Mouse (Mus musculus) mouse embryonic stem cell (cell line): Measurements from ENCODE around the gene Hpca.

Source experiments
- in situ Hi-C, 2 experiments: fragments of 300-500 bp; cut with MboI; formaldehyde crosslinking; loops; 1 replicate in 1 of 2; 3 replicates in 1 of 2; pipeline ENCODE4 v1.14.3; 2019 to 2020; ENCODE audit warnings: low sequenced_read_pairs in 2 of 2, low pct_unique_long_range_greater_than_20kb in 1 of 2, mixed read lengths in 1 of 2; ENCODE audit not compliant: unreplicated experiment in 1 of 2

Hpca gene

DNA sequence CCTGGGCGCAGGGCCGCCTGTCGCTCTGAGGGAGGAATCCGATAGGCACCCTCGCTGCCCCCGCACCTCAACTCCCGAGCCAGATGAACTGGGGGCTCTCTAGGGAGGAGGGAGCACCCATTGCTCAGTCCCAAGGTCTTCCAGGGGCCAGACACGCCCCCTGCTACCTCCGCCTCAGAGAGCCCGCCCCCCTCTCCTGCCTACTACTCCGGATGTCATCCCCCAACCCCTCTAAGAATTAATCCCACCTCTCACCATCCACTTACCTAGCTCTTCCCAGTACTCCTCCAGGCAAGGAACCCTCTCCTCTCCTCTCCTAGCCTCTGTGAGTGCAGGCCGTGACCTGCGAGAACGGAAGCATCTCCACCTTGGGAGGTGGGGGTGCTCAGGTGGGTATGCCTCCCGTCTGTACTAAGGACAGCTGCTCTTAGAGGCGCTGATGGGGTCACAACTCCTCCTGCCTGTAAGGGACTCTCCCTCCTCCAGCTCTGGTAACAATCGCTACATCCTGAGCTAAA, at the start of gene Hpca:
Hpca (minus strand) TSS at position 468 of the 518 bp plus-strand sequence.
- in situ Hi-C loops = loop anchor here in 1 of 2 experiments (10.0 kb wide), 1 partner anchor 153 kb away; no protein-coding TSS in a partner anchor

DNA sequence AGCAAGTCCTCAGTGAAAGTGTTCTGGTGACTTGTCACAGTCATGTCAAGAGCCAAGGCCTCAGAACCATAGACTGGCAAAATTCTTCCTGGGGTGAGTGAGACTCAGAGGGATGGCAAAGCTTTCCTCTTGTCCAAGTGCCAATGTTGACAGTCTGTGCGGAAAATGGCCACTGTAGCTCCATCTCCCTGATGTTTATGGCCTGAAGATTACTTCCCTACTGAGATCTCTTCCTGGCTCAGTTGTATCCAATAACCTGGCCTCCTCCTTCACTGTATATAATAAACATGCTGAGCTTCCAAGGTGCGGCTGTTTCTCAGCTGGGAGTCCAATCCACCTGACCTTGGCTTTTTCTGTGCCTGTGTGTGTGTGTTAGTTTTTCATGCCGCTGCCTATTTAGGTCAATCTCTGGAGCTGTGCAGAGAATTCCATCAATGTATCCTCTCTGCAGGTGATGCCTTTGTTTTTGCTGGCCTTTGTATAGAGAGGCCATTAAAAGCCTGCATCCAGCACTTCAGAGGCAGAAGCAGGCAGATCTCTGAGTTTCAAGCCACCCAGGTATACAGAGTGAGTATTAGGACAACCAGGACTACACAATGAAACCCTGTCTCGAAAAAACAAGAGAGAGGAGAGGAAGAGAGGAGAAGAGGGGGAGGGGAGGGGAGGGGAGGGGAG, 39.9 kb upstream of the Hpca start:
- in situ Hi-C loops = no loop called here

DNA sequence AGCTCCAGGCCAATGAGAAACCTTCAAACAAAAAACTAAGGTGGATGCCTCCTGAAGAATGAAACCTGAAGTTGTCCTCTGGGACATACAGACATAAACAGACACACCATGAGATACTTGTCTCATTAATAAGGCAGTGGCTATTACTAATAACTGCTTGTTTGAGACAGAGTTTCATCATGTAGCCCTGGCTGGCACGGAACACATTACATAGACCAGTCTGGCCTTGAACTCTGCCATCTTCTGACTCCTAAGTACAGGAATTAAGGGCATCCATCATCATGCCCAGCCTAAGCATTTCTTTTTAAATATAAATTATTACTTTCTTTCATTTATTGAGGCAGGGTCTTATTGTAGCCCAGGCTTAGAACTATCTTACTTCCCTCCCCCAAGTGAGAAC, 39.2 kb upstream of the Hpca start:
- in situ Hi-C loops = no loop called here

DNA sequence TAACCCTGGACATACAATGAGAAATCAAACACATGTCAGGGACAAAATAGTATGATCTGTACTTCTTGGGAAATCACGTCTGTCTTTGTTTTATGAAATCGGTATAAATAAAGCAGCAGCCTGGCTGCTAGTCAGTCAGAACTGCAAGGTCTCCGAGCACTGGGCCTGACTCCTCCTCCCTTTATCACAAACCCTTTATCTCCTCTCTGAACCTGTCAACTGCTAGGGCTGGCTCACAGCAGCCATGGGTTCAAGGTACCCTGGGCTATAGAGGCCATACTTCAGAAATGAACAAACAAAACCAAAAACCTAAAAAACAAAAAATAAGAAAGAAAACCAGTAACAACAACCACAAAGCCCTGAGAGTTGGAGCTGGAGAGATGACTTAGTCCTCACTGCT, 36.7 kb upstream of the Hpca start:
- in situ Hi-C loops = no loop called here

DNA sequence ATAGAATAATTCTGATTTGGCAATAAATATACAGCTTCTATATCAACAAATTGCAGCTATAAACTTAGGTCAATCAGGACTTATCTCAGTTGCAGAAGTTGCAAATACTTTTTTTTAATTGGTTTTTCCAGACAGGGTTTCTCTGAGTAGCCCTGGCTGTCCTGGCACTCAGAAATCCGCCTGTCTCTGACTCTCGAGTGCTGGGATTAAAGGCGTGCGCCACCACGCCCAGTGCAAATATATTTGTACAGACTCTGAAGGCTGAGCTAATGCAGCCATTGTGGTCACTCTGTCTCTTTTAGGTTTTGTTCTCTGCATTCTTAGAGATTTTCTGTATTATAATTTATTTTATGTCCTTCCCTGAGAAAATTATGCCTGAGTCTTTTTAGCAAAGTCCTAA, 35.7 kb upstream of the Hpca start:
- in situ Hi-C loops = no loop called here

DNA sequence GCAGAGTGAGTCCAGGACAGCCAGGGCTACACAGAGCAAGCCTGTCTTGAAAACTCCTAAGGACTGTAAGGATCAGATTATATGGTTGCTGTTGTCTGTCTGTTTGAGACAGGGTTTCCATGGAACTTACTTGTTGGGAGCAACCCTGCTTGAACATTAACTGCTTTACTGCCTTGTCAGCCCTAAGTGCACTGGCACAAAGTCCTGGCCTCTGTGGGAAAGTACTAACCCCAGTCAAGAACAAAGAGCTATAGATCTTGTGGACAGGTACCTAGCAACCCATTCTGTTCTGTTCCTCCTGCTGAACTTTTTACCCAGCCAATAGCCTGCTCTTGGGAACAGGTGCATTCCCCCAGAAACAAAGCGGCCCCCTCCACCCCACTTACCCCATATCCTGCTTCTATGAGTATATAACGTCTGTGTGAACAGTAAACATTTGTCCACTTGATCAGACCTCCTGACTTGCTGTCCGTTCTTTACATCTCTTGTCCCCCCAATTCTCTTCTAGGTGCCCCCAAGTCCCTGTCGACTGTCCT, 29.5 kb upstream of the Hpca start:
- in situ Hi-C loops = no loop called here

DNA sequence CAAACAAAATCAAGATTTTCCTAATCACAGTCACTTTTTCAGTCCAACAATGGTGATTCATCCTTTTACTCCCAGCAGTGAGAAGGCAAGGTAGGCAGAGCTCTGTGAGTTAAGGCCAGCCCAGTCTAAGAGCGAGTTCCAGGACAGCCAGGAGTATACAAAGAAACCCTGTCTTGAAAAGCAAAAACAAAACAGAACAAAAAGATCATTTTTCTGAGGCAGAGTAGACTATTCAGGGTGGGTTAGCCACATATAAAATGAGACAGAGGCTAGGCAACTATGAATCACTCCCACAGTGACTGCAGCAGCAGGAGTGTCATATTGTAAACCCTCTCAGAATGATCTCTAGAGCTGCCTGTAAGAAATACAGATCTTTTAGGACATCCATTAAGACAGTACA, 27.5 kb upstream of the Hpca start:
- in situ Hi-C loops = no loop called here

DNA sequence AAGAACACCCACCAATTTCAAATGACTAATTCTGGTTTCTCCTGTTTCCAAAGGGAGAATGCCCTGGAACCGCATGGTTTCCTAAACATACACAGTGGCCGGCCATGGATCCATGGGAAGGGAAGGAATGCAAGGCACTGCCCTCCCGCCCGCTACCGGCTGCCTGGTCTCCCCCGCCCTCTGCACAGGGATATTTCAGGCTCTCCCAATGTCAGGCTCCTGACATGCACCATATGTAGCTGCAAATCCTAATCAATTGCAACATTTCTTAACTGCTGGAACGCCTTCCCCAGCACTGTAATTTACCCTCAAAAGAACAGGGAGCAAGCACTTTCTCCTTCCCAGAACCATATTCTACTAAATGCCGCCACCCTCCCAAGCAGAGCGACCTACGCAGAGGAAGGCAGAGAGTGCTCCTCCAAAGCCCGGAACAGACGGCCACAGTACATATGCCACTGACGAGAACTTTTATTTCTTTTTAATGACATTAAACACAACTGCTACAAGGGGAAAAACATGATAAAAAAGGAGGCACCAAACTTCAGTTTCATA, 25.8 kb upstream of the Hpca start:
- in situ Hi-C loops = no loop called here

DNA sequence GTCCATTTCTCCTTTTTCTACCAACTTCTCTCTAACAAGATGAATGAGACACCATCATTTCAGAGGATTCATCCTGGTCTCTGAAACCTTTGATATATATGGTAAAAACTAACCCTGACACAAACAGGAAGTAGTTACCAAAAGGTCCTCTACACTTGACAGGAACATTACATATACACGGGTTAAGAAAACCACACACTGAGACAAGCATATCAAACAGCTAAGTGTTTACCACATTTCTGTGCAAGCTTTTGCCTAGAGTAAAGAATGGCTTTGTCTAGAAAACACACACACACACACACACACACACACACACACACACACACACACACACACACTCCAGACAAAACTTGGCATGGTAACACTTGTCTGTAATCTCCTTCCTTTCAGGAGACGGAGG, 24.6 kb upstream of the Hpca start:
- in situ Hi-C loops = no loop called here

DNA sequence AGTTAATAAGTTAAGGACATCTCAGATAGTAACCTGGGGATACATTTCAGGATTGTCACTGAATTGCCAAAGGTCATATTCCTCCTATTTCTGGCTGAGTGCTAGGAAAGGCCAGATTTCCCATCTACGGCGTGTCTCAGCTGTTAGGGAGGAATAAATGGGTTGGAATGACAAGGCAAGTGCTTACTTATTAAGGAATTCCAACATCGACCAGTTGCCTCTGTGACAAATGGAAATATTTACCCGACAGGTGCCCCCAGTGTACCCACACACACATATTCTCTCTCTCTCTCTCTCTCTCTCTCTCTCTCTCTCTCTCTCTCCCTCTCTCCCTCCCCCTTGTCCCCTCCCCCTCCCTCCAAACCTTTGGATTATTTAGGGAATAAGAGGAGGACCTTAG, 24.1 kb upstream of the Hpca start:
- in situ Hi-C loops = no loop called here

DNA sequence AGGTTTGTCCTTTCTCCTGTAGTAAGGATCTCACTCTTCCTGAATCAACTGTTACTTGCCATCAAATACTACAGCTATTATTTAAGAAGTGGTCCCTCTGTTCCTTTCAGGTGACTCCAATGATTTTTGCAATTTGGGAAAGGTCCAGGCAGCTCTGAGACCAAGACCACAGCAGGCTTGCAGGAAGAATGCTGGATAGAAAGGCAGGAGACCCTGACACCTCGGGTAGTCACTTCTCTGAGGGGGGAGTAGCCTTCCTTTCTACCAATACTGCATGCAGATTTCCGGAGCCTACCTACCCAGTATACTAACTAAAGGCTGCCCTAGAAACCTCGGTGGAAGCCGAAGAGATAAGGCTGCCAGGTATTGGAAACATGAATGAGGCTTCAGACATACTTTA, 23.6 kb upstream of the Hpca start:
- in situ Hi-C loops = no loop called here

DNA sequence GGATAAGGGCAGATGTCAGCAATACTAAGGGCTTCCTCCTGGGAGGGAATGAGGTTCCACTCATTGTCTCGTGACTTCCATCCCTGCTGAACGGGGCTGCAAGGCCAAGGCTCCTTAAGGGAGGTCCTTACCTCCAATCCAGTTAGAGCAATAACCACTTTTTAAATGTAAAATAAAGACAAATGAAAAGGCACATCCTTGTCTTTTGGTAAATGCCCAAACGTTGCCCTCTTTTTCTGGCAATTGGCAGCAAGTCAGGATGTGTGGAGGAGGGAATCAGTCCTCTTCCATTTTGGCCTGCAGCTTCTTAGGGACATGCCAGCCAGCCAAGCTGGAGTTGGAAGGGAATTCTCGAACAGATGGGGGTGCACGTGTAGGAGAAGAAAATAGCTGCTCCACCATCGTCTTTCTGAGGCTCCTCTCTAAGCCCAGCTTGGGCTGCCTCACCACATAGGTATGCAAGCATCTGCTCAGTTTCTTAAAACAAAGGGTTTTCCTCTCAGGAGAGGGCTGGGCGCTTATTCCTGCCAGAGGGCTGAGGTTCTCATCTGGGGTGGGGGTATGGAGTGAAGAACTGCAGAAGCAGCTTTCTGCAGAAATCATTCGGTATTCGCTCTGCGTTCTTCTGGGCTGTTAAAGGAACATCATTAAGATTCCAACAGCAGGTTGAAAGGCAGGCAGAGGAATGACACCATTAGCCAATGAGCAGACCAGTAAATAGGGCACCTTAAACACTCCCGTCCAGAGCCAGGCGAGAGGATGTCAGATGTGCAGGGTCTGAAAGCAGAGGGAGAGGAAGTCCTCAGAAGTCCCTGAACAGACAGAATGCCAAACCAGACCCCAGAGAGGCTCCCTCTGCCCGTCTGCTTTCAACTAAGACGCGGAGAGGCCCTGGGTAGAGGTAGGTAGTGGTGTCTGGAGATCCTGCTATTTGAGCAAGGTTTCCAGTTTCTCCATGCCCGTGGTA, 22.8 kb upstream of the Hpca start:
- in situ Hi-C loops = no loop called here

DNA sequence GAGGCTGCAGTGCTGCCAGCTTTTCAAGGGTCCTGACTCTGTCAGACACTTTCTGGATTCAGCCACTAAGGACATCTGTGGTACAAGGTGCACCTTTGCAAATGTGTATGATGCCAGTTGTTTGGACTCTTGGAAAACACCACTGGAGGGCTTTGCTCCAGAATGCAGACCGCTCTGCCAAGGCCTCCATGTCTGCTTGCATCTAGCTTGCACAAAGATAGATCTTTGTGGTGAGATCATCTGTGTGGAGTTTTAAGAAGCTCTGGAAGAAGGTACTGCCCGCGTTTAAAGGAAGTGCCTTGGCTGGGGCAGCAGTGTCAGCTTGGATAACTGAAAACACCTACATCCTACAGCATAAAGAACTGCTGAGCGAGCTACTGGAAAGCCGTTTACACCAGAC, 21.7 kb upstream of the Hpca start:
- in situ Hi-C loops = no loop called here

DNA sequence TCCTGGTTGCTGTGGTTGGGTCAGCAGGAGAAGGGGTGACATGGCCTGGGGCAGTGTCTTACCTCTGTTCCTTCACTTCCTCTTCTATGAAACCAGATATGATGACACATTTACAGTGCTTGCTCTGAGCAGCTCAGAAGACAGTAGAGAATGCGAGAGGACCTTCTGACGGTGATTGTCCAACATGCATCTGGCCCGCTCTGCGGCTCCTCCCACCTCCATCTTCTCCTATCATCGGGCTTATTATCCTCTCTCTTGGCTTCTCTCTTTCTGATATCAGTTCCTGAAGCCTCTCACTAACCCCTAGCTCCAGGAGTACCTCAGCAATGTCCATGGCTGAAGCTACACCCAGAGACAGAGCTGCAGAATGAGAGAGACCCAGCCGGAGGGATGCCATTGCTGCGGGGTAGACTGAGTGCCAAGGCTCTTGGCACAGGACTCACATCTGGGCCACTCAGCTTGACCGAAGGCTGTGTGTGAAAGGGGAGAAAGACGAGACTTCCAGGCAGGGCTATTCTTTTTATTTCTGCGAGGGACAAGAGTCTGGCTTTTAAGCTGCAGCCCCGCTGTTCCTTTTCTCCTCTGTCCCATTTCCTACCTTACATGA, 20.7 kb upstream of the Hpca start:
- in situ Hi-C loops = no loop called here

DNA sequence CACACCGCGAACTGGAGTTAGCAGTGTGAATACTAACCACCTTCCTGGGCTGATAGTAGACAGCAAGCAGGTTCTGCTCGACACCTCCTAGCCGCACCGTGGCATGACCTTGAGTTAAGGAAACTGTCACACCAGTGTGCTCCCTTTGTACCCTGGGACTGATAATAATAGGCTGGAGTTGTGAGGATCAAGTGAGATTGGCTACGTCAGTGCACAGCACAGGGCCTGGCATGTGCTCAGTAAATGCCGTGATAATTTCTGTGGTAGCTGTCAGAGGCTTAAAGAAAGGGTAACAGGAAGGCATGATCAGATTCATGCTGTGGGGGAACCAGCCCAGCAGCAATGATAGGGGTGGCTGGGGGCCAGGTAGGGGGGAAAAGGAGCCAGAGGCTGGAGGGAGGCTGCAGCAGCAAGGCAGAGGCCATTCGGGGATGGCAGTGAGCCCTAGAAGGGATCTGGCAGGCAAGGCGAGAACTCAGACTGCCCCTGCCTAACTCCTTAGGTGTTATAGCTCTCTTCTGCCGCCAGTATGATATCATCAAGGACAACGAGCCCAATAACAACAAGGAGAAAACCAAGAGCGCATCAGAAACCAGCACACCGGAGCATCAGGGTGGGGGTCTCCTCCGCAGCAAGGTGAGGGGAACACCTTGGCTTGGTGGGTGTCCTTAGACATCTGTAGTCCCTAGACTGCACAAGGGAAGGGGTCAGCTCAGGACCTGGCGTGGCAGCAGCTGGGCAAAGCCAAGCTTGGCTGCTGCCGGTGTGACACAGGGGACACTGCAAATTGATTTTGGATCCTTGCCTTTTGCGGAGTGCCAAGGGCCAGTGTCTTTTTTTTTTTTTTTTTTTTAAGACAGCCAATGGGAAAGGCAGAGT, 20.0 kb upstream of the Hpca start:
- in situ Hi-C loops = no loop called here

DNA sequence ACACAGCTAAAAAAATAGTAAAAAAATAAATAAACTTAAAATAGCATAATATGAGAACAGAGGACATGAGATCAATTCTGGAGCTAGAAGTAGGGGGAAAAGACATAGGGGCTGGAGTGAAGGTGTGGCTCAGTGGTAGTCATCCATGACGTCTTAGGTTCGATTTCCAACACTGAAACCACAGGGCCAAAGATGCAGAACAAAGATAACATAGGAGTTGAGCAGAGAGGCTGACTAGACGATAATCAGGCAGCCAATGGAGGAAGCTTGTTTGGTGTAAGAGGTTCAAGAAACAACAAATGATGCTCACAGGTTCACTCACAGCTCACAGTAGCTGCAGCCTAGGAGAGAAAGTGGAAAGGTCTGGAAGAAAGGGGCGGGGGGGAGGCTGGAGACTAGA, 19.0 kb upstream of the Hpca start:
- in situ Hi-C loops = no loop called here

DNA sequence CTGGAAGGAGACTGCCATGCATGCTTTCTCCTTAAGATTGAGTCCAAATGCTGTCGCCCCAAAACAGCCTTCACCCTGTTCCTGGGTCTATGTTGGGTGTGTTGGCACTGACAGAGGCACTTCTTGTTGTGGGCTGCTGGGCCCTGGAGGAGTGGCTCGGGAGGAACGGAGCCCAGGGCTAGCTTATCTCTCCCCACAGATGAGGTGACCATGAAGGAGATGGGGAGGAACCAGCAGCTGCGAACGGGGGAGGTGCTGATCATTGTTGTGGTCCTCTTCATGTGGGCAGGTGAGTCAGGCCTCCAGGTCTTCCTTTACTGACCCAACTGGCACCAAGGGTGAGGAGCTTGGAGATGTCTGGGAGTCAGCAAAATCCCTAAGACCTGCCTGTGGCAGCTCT, 17.8 kb upstream of the Hpca start:
- in situ Hi-C loops = no loop called here
